Mouse (Mus musculus): ENCODE results near the gene Mgp. TPM values are rescaled to one million over a fixed set of nuclear protein-coding genes. Genes with fewer than 3 reads are reported as not detected.

The Mgp gene
- polyA plus RNA-seq, 1 experiment from 2014 or later: 605 TPM

- WGBS: 36% methylated on average over 16 of the region's 16 CpGs
- no peaks in the 10 kb centered on the region for H3K27me3 ChIP-seq (ENCODE audit: insufficient read depth, low read length)
- no peak overlapping the region for H3K4me2 ChIP-seq (ENCODE audit: low read length)
- no peak overlapping the region for H3K4me3 ChIP-seq (replicated peaks; ENCODE audit: low read depth, low read length)
- H3K9me3 ChIP-seq (replicated peaks; ENCODE audit: low read length): no peaks in the 10 kb centered on the region
- H3K9ac ChIP-seq (ENCODE audit: low read depth, low read length): no peak overlapping the region
- no peaks in the 10 kb centered on the region for H3K4me1 ChIP-seq (replicated peaks; ENCODE audit: insufficient read depth, low read length)
- peak; percentile 98 for TF ChIP-seq CTCF (IDR thresholded peaks at IDR 0.05; ENCODE audit: low read depth)
- H3K36me3 ChIP-seq (ENCODE audit: insufficient read depth, low read length): no peaks in the 10 kb centered on the region
- ATAC-seq (replicated peaks; ENCODE audit: low FRiP score, low read depth) (no peak), DNase-seq (ENCODE audit: low spot score) (peak; percentile 93)
- no peak overlapping the region for H3K27ac ChIP-seq
Measured at GRCm38 (mm10) chr6:136920320-136921257, 45.0 kb upstream of the Mgp start.

- H3K27me3 ChIP-seq (ENCODE audit: insufficient read depth, low read length): no peaks in the 10 kb centered on the region
- no peaks in the 10 kb centered on the region for H3K36me3 ChIP-seq (ENCODE audit: insufficient read depth, low read length)
- H3K9ac ChIP-seq (ENCODE audit: low read depth, low read length): no peak overlapping the region
- 0 out of 2 replicates have a peak, but pooled peaks cover 4% of the 10 kb centered on the region for H3K4me1 ChIP-seq (replicated peaks; ENCODE audit: insufficient read depth, low read length)
- H3K27ac ChIP-seq: no peak overlapping the region
- H3K4me3 ChIP-seq (replicated peaks; ENCODE audit: low read depth, low read length): no peak overlapping the region
- no peak for DNase-seq (ENCODE audit: low spot score)
- no peak overlapping the region for H3K4me2 ChIP-seq (ENCODE audit: low read length)
- no peaks in the 10 kb centered on the region for H3K9me3 ChIP-seq (replicated peaks; ENCODE audit: low read length)
- TF ChIP-seq CTCF (IDR thresholded peaks at IDR 0.05; ENCODE audit: low read depth): no peak
- WGBS: 29% methylated on average over 2 of the region's 2 CpGs
- no peak for ATAC-seq (replicated peaks; ENCODE audit: low FRiP score, low read depth)
Measured at GRCm38 (mm10) chr6:136917885-136918284, 42.3 kb upstream of the Mgp start.

- 72% methylated on average over 8 of the region's 8 CpGs for WGBS
- TF ChIP-seq CTCF (IDR thresholded peaks at IDR 0.05; ENCODE audit: low read depth): no peak
- H3K27me3 ChIP-seq (ENCODE audit: insufficient read depth, low read length): no peaks in the 10 kb centered on the region
- no peaks in the 10 kb centered on the region for H3K9me3 ChIP-seq (replicated peaks; ENCODE audit: low read length)
- no peaks in the 10 kb centered on the region for H3K36me3 ChIP-seq (ENCODE audit: insufficient read depth, low read length)
- DNase-seq (ENCODE audit: low spot score) (no peak), ATAC-seq (replicated peaks; ENCODE audit: low FRiP score, low read depth) (no peak)
- no peak overlapping the region for H3K27ac ChIP-seq
- no peak overlapping the region for H3K4me3 ChIP-seq (replicated peaks; ENCODE audit: low read depth, low read length)
- no peak overlapping the region for H3K4me2 ChIP-seq (ENCODE audit: low read length)
- H3K4me1 ChIP-seq (replicated peaks; ENCODE audit: insufficient read depth, low read length): 0 out of 2 replicates have a peak, but pooled peaks cover 4% of the 10 kb centered on the region
- no peak overlapping the region for H3K9ac ChIP-seq (ENCODE audit: low read depth, low read length)
Measured at GRCm38 (mm10) chr6:136915721-136916395, 40.2 kb upstream of the Mgp start.

GRCm38 (mm10) chr6:136914234-136914633, 38.6 kb upstream of the Mgp start:
- H3K27me3 ChIP-seq (ENCODE audit: insufficient read depth, low read length): no peaks in the 10 kb centered on the region
- H3K4me3 ChIP-seq (replicated peaks; ENCODE audit: low read depth, low read length): no peak overlapping the region
- H3K36me3 ChIP-seq (ENCODE audit: insufficient read depth, low read length): no peaks in the 10 kb centered on the region
- DNase-seq (ENCODE audit: low spot score) (no peak), ATAC-seq (replicated peaks; ENCODE audit: low FRiP score, low read depth) (no peak)
- H3K4me2 ChIP-seq (ENCODE audit: low read length): no peak overlapping the region
- 0 out of 2 replicates have a peak, but pooled peaks cover 4% of the 10 kb centered on the region for H3K4me1 ChIP-seq (replicated peaks; ENCODE audit: insufficient read depth, low read length)
- H3K9ac ChIP-seq (ENCODE audit: low read depth, low read length): no peak overlapping the region
- no peaks in the 10 kb centered on the region for H3K9me3 ChIP-seq (replicated peaks; ENCODE audit: low read length)
- WGBS: 90% methylated on average over 6 of the region's 6 CpGs
- no peak overlapping the region for H3K27ac ChIP-seq
- no peak for TF ChIP-seq CTCF (IDR thresholded peaks at IDR 0.05; ENCODE audit: low read depth)

- peak overlapping the region; percentile 65 for H3K27ac ChIP-seq
- peak overlapping the region; percentile 44 for H3K4me2 ChIP-seq (ENCODE audit: low read length)
- no peaks in the 10 kb centered on the region for H3K36me3 ChIP-seq (ENCODE audit: insufficient read depth, low read length)
- ATAC-seq (replicated peaks; ENCODE audit: low FRiP score, low read depth) (0 out of 2 replicates have a peak, but pooled peaks have one; percentile 61), DNase-seq (ENCODE audit: low spot score) (peak; percentile 53)
- TF ChIP-seq CTCF (IDR thresholded peaks at IDR 0.05; ENCODE audit: low read depth): no peak
- H3K9me3 ChIP-seq (replicated peaks; ENCODE audit: low read length): no peaks in the 10 kb centered on the region
- 0 out of 2 replicates have a peak overlapping the region, but pooled peaks have one; percentile 35 for H3K9ac ChIP-seq (ENCODE audit: low read depth, low read length)
- H3K4me3 ChIP-seq (replicated peaks; ENCODE audit: low read depth, low read length): no peak overlapping the region
- H3K27me3 ChIP-seq (ENCODE audit: insufficient read depth, low read length): no peaks in the 10 kb centered on the region
- H3K4me1 ChIP-seq (replicated peaks; ENCODE audit: insufficient read depth, low read length): 0 out of 2 replicates have a peak, but pooled peaks cover 4% of the 10 kb centered on the region
- 11% methylated on average over 18 of the region's 18 CpGs for WGBS
Measured at GRCm38 (mm10) chr6:136913384-136914126, 37.9 kb upstream of the Mgp start.

Measured in kidney, postnatal 0 days (tissue).